Mouse (Mus musculus): ENCODE measurements around the gene Ryr1. TPM values are rescaled to one million over a fixed set of nuclear protein-coding genes. Genes with fewer than 3 reads are reported as not detected.
A peak's percentile ranks its signal among the peaks of the same experiment; 100 is the strongest.

The Ryr1 gene
- total RNA-seq, 2 experiments from 2014 or later: 0.78 to 0.92 TPM

DNA sequence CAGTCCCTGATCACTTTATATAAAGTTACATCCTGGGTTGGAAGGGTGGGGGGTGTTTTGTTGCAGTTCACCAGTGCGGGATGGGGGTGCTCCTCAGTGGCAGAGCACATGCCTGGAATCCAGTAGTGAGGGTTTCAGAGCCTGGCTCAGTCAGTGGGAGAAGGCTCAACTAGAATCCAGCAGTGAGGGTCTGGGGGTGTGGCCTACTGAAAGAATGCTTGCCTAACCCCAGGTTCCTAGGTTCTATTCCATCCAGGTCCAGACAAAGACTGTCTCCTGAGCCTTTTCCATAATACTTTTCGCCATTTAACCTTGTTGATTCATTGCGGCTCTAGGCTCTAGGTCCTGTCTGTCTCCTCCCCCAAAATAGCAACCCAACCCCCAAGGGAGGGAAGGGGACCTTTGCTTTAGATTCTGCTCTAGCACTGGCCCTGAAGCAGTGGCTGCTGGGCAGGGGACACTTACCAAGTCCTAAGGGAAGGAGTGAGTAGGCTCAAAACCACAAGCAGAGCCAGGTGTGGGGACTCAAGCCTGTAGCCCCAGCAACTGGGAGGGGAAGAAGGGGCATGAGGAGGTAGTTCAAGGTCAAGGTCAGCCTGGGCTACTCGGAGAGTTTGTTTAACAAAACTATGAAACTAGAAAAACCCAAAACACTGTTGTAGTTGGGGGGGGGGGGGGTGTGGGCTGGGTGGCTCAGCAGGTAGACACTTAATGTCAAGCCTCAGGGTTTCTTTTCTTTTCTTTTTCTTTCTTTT lies 158.1 kb downstream of the Ryr1 start:
- no peak for ATAC-seq (ENCODE audit: poor library complexity, severe bottlenecking)

GRCm38 (mm10) chr7:28966181-28966580 lies 158.8 kb downstream of the Ryr1 start:
- no peak for ATAC-seq (ENCODE audit: poor library complexity, severe bottlenecking)

DNA sequence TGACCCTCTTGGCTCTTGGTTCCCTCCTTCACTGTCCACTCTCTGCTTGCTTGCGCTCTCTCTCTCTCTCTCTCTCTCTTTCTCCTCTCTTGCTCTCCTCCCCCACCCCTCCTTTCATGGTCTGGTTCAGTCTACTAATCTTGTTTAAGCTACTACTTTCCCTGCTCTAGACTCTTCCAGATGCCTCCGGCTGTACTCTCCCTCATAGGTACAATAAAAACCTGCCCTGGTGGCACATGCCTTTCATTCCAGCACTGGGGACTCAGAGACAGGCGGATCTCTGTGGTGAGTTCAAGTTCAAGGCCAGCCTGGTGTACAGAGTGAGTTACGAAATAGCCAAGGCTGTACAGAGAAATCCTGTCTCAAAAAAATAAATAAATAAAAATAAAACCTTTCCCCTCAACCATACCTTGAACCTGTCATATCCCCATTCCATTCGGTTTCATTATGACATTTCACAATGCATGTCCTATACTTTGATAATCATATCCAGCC lies 159.6 kb downstream of the Ryr1 start:
- no peak for ATAC-seq (ENCODE audit: poor library complexity, severe bottlenecking)

- no peak for ATAC-seq (ENCODE audit: poor library complexity, severe bottlenecking)
Observed at GRCm38 (mm10) chr7:28963399-28963923, 161.5 kb downstream of the Ryr1 start.

- ATAC-seq (ENCODE audit: poor library complexity, severe bottlenecking): peak; percentile 97
Observed at GRCm38 (mm10) chr7:28961927-28962670, 162.9 kb downstream of the Ryr1 start, which contains the start of gene Actn4. Gene Actn4, minus strand, starts transcription at chr7:28962340.

DNA sequence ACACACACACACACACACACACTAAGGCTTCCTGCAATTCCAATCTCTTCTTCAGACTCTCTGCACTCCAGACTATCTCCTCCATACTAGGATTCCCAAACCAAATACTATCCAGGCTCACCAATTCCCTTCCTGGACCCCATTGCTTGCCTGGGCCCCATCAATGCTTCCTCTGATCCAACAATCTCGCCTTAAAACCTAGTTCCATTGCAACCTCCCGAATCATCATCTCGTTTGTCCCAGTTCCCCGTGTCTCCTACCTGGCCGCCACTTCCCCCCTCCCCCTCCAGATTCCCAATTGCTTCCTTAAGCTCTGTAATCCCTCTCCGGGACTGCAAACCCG lies 163.4 kb downstream of the Ryr1 start:
- no peak for ATAC-seq (ENCODE audit: poor library complexity, severe bottlenecking)

- ATAC-seq (ENCODE audit: poor library complexity, severe bottlenecking): no peak
Observed at GRCm38 (mm10) chr7:28960354-28961046, 164.5 kb downstream of the Ryr1 start.

DNA sequence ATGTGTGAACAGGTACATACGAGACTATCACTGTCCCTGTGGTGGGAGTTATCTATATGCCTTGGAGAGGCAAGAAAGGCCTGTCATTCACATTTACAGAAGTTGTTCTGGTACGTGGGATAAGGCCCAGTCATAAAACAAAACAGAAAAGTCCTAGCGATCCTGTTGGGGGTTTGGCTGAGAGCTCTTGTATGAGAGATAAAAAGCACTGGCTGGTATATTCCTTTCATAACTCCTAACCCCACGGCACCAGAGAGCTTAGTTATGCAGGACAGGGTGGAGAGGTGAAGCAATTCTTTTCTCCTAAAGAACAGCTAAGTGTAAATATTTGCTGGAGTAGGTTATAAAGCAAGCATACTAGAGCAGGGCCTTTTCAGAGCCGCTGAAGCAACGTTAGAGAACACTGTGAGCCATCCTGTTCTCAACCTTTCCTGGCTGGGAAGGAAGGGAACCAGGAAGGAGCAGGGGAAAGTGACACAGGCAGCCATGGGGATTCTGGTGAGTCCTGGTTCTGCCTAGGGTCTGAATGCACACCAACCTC lies 165.4 kb downstream of the Ryr1 start:
- no peak for ATAC-seq (ENCODE audit: poor library complexity, severe bottlenecking)

GRCm38 (mm10) chr7:28958770-28959169 lies 166.2 kb downstream of the Ryr1 start:
- ATAC-seq (ENCODE audit: poor library complexity, severe bottlenecking): no peak

DNA sequence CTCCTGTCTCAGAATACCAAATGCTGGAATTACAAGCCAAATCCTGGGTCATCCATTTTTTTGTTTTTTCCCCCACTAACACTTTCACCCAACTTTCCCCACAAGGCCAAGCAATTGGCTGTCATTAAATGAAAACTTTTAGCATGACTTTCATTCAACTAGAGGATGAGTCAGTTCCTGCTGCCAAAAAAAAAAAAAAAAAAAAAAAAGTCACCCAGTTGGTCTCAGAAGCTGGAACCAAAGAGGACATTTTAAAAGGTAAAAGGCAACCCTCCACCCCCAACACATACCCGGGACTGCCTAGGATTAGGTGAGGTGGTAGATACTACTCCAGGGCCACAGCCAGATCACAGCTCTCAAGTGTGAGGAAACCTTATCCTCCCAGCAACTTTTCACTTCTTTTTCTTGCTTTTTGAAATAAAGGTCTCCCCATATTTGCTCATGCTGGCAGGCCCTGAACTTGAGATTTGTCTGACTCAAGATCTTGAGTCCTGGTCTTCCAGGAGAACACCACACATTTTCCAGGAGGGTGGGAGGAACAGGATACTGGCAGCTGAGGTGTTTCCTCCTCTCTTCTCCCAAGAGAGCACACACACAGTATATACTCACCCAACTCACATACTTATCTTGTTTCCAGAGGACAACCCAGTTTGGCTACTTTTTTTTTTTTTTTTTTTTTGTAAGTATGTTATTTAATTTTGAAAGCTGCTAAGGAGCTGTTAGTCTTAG lies 166.8 kb downstream of the Ryr1 start:
- ATAC-seq (ENCODE audit: poor library complexity, severe bottlenecking): no peak

DNA sequence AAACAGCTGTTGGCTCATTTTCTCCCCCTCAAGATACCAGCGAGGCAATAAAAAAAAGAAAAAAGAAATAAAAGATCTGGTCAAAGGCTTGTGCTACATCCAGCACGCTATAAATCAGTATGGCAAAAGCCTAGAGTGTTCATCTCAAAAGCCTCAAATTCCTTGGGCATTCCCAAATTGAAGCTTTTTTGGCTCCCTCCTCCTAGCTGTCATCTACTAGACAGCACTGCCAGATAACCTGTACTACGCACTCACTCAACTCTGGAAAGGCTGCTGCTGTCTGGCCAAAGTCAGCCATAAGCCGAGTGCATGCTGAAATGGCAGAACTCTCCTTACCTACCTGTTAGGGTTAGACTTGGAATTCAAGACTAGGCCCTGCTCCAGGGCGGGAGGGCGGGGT lies 167.7 kb downstream of the Ryr1 start:
- ATAC-seq (ENCODE audit: poor library complexity, severe bottlenecking): no peak

DNA sequence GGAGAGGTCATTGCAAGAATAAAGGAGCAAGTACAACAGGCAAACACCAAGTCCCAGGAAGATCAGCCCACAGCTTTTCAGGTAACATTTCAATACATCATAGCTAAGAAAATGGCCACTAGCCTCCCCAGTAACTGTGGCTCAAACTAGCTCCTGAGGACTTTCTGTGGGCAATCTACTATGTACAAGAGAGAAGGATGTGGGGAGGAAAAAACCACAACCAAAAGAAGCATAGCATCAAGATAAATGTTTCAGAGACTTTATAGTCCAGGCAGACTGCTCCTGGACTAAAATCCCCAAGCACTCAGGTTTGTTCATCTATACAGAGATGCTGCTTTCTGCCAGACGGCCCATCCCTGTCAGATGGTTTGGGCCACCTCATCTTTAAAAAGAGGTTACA lies 168.7 kb downstream of the Ryr1 start:
- ATAC-seq (ENCODE audit: poor library complexity, severe bottlenecking): 0 out of 2 replicates have a peak, but pooled peaks have one; percentile 33

- ATAC-seq (ENCODE audit: poor library complexity, severe bottlenecking): peak; percentile 35; the same call in 1 of the 2 replicates
Observed at GRCm38 (mm10) chr7:28955295-28955897, 169.6 kb downstream of the Ryr1 start.

DNA sequence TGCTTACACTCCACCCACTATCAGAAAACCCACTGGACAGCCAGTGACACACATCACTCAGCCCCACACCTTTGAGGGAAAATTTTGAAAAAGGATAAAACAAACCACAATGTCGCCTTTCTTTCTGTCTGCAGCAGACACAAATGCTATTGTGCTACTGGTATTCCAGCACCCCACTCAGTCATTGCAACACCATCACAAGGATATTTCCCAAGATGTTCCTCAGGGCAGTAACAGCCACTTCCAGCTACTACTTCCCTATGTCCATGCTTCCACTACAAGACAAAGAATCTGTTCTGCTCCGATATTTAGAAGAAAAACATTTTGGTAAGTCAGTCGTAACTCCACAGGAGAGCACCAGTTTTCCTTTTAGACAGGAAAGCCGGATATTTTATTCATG lies 170.2 kb downstream of the Ryr1 start:
- ATAC-seq (ENCODE audit: poor library complexity, severe bottlenecking): no peak

GRCm38 (mm10) chr7:28953476-28954376 lies 171.3 kb downstream of the Ryr1 start:
- ATAC-seq (ENCODE audit: poor library complexity, severe bottlenecking): no peak
